Mouse (Mus musculus) cerebellum, adult (tissue): Measurements from ENCODE around the gene Def6.

Experiments used
- ATAC-seq: cut with Nextera tagmentation; 2 replicates; pipeline ENCODE4 v1.9.2; 2017; ENCODE audit warnings: mild to moderate bottlenecking, moderate library complexity, mixed read lengths; ENCODE audit not compliant: insufficient number of reproducible peaks, low FRiP score, low TSS enrichment

The Def6 gene

DNA sequence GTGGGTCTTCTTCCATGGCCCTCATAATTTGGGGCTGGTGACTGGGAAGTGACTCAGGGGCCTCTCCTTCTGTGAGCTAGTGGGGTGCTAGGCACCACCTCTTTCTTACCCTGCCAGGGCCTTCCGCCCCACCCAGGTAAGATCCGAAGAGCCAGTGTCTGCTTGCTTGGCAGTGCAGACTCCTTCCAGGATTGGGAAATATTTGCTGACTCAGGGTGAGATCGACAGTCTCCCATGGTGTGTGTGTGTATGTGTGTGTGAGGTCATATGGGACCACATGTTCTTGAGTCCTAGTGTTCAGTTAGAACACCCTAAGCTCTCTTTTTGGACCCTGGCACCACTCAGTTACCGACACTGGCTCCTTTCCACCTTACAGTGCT, 29.0 kb downstream of the Def6 start:
- no peak for ATAC-seq

GRCm38 (mm10) chr17:28237362-28237761, 29.8 kb downstream of the Def6 start:
- ATAC-seq: no peak

GRCm38 (mm10) chr17:28237874-28238273, 30.3 kb downstream of the Def6 start:
- no peak for ATAC-seq

DNA sequence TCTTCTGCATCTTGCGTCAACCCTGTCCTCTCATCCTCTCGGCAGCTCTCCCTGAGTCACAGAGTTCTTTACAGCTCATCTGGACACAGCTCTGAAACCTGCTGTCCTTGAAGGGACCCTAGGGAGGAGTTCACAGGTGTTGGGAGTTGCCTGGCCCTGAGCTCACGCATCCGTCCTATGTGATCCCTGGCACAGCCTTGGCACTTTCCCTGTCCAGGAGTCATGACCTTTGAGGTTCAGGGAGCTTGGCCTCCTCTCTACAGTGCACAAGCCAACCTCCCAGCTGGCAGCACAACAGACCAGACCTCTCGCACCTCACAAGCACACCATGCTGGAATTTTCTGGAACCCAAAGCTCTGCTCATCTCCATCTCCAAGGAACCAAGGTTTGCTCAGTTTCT, 33.3 kb downstream of the Def6 start:
- ATAC-seq: no peak

GRCm38 (mm10) chr17:28242296-28242695, 34.7 kb downstream of the Def6 start:
- ATAC-seq: no peak

DNA sequence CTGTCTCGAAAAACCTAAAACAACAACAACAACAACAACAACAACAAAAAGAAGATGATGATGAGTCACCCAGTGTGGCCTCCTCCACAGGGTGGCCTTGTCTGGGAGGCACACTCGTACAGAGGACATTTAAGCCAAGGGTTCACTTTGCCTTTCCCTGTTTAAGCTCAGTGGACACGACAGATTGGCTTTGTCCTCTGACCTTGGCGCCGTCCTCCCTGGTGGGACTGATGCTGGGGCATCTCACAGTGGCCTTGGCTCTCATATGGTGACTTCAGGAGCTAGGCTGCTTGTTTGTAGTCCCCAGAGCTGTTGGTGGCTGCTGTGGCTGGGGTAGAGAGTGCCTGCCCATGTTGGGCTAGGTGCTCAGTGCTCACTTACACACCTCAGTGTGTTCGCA, 36.6 kb downstream of the Def6 start:
- no peak for ATAC-seq

GRCm38 (mm10) chr17:28244714-28245113, 37.1 kb downstream of the Def6 start:
- ATAC-seq: 0 out of 2 replicates have a peak, but pooled peaks have one; percentile 40

DNA sequence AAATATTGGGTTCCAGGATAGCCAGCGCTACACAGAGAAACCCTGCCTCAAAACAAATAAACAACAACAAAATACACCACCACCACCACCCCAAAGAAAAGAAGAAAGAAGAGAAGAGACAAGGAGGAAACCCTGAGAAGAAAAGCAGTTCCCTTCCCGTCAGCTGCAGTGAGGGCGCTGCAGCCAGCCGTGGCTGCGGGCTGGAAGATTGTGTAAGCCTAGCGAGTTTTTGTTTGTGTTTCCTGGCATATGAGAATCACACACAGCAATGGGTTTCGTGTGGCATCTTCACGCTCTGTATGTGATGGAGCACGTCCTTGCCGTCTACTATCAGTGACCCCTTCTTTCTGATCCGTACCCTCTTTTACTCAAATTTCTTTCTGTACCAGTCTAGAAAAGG, 39.1 kb downstream of the Def6 start:
- no peak for ATAC-seq

DNA sequence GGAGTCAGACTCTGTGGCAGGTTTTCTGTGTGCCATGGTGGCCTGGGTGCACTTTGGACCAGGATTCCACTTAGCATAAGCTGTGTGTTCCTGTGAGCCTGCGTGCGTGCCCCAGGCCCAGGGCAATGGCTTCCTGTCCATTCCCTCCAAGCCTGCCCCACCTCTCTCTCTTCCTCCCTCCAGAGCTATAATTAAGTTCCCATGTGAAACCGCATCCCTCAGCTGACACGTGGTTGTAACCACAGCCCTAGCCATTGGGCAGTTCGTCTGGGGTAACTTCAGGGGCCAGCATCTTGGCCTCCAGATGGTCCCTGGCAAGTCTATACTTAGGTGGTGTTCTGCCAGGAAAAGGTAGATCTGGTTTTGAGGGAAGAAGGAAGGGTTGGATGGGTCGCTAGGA, 40.0 kb downstream of the Def6 start:
- ATAC-seq: no peak

DNA sequence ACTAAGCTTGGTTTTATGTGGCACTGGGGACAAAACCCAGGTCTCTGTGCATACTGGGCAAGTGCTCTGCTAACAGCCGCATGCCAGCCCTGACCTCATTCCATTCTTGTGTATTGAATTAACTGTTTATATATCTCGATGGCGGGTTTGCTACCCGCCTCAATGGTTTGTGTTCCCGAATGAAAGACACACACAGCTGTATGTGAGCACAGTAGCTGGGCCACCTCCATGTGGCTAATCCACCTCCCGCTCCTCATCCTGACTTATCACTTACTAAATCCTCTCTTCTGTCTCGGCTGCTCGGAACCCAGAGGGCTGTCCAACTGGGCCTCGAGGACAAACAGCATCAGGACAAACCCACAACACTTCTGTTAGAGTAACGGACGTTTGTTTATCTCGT, 41.5 kb downstream of the Def6 start:
- no peak for ATAC-seq

GRCm38 (mm10) chr17:28251579-28252280, 44.2 kb downstream of the Def6 start:
- ATAC-seq: no peak

GRCm38 (mm10) chr17:28252281-28252648, 44.7 kb downstream of the Def6 start:
- ATAC-seq: no peak

DNA sequence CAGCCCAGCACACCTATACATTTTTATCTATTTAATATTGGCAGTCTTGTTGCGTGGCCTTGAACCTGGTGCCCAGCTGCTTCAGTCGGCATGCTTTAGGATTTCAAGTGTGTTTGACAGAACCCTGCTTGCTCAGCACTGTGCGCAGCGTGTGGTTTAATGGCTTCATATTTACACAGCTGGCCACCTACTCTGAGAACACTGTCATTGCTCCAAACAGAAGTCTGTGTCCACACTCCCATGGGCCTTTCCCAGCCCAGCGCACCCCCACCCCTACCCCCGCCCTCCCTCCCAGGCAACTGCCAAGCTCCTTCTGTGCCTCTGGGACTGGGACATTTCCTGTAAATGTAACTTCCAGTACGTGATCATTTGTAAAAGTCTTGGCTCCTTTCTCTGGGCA, 45.6 kb downstream of the Def6 start:
- no peak for ATAC-seq

DNA sequence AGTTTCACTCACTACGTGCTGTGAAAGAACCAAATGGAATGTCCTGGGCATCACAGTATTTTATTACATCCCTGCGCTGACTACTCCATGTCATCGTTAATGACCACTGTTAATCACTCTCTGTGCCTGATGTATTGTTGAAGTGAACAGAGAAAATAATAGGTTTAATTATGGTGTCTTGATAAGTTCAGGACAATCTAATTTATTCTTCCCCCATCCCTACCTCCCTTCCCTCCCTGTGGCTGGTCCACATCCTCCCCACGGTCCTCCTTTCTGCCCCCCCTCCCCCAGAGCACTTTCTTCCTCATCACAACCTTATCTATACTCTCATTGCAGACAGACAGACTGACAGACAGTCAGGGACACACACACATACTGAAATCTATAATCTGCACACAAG, 47.2 kb downstream of the Def6 start:
- ATAC-seq: no peak

GRCm38 (mm10) chr17:28255651-28256050, 48.1 kb downstream of the Def6 start:
- no peak for ATAC-seq

GRCm38 (mm10) chr17:28256651-28257328, 49.2 kb downstream of the Def6 start:
- no peak for ATAC-seq

DNA sequence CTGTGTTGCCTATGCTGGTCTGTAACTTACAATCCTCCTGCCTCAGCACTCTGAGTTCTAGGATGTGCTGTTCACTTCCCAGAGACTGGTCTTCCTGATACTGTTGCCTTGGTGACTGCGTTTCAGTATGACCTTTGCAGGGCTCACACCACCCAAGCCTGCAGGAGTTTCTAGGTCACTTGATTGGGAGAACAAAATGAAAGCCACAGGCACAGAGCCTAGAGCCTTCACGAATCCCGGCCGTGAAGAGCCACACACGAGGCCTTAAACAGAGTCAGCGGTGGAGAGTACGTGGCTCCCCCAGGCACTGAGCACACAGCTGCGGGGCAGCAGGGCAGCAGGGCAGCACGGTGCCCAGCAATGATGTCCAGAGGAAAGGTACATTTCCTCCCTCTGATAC, 50.7 kb downstream of the Def6 start:
- ATAC-seq: no peak

DNA sequence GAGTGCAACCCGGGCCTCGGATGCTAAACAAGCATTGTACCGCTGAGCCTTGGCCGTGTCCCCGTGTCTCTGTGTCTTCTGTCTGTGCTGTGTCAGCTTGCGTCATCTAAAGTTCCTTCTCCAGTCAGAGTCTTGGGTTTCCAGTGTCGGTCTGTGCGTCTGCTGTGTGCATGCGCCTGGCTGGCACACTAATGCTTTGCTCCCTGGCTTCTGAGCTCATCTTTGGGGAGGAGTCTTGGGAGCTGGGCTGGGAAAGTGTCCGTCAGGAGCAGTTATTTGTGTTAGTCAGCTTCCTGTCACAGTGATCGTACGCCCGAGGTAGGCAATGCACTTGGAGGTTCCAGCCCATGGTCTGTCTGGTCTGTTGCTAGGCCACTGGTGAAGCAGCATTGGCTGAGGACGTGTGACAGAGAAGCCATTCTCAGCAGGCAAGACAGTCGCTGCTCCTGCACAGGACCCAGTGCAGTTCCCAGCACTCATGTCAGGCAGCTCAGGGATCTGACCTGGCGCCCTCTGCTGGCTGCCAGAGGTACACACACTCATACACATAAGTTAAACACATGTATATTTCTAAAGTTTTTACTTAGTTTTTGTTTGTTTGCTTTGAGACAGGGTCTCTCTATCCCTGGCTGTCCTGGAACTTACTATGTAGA, 52.4 kb downstream of the Def6 start:
- no peak for ATAC-seq

GRCm38 (mm10) chr17:28260543-28260909, 52.9 kb downstream of the Def6 start:
- ATAC-seq: no peak

DNA sequence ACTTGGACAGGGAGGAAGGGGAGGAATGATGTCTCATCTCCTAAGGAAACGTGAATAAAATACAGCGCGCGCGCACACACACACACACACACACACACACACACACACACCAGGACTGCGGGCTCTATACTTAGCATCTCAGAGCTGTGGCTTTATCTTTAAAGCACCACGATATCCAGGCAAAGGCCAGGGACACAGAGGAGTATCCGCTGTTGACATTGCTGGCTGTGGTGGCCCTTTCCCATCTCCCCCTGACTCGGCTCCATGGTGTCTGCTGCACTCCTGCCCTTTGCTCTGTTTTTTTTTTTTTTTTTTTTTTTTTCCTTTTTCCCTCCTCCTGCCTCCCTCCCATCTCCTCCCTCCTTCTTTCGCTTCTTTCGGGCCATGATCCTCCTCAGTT, 54.2 kb downstream of the Def6 start:
- no peak for ATAC-seq

DNA sequence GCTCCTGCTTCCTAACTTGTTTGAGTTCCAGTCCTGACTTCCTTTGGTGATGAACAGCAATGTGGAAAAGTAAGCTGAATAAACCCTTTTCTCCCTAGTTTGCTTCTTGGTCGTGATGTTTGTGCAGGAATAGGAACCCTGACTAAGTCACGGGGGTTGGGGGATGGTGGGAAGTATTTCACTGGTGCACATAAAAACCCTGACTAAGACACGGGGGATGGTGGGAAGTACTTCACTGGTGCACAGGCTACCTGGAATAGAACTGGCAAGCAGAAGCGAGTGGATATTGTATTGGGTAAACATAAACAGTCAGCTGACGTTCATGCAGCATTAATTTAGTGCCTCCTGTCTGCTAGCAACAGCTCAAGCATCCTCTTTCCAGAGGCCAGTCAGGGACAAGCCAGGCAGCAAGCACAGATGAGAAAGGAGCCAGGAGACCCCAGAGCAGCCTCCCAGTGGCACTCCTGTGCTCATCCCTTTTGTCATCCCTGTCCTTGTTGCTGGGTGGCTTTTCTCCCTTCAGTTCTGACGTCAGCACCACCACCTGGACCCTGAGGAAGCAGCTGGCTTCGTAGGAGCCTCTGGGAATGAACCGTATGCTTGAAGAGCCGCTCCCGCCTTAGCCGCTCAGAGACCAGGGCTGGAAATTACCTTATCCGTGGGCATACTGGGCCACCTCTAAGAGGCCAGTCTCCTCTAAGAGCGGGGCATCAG, 55.8 kb downstream of the Def6 start:
- no peak for ATAC-seq
